Comparison of ENCODE assay signal across 8 mouse cellular contexts in the genomic region with DNA sequence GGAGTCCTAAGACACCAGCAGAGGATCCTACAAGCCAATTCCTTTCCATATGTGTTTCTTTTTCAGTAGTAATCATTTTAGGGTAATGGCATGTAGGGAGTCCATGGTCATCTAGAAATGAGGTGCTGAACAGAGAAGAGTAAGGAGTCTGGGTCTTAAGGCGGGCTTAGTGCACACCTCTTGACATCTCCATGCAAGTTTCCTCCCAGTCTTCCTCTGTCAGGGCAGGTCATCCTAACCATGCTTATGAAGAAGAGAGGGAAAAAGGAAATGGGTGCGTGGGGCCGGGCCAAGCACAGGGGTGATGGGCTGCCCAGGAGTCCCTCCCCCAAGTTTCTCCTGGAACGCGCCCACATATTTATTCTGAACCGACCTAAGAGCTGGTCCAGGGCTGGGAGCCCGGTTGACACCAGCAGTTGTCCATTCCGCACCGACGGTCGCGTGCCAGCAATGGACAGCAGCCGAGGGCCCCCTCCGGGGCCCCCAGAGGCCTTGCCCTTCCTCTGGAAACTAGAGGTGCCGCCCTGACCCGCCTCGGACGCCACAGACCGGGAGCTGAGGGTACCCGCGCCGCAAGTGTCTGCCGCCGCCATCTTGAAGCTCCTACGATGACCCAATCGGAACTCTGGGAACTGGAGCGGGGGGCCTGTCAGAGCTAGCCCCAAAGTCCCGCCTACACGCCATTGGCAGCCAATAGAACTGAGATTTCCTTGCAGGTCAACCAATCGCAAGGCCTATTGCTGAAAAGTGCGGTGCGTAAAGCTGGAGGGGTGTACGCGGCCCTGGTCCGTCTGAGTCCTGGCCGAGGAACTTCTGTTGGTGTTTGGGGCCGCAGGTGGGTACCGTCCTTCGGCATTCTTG. TPM values are rescaled to one million over a fixed set of nuclear protein-coding genes. Genes with fewer than 3 reads are reported as not detected.
DNase-seq lines count a peak whose midpoint lies in the region; ATAC-seq and TF ChIP-seq lines count a peak whose summit lies in the region.

A gene (minus strand): TSS at position 669 of the 861 bp plus-strand sequence.
A gene (plus strand): TSS at position 743 of the 861 bp plus-strand sequence.

- H3K4me3 ChIP-seq in MEL (ENCODE audit: control insufficient read depth in 1 of 2, insufficient read depth in 1 of 2, low read depth in 2 of 2, low read length in 2 of 2), result peak within 1 kb of the TSS; percentile 94 to 95
- peak within 1 kb of the TSS; percentile 79 for H3K4me3 ChIP-seq in cerebellum, adult 2 months (replicated peaks; ENCODE audit: insufficient read depth, low read depth, low read length)
- peak within 1 kb of the TSS; percentile 90 for H3K4me3 ChIP-seq in forebrain, postnatal 0 days (ENCODE audit: low read depth, low read length)
- H3K4me3 ChIP-seq in lung, embryonic 15.5 days, result peak within 1 kb of the TSS; percentile 84

- DNase-seq in MEL (ENCODE audit: low read depth, low spot score), result peak; percentile 97
- DNase-seq in cerebellum, adult 2 months, result peak; percentile 98 to 99
- DNase-seq in forebrain, postnatal 0 days, result peak; percentile 98
- peak; percentile 98 for DNase-seq in heart, postnatal 4 days
- DNase-seq in layer of hippocampus, adult 8-10 months (ENCODE audit: low spot score in 2 of 2), result peak; percentile 96 to 99
- peak; percentile 94 for DNase-seq in ovary, adult 18-20 months (ENCODE audit: low spot score)
- DNase-seq in thymus, postnatal 0 days (ENCODE audit: low spot score), result peak; percentile 98

- H3K27me3 ChIP-seq in MEL (ENCODE audit: control insufficient read depth in 1 of 2, insufficient read depth in 2 of 2, low read length in 2 of 2), result no peaks in the 10 kb centered on the region
- no peaks in the 10 kb centered on the region for H3K27me3 ChIP-seq in cerebellum, adult 2 months (ENCODE audit: control insufficient read depth, insufficient read depth, low read length)
- no peaks in the 10 kb centered on the region for H3K27me3 ChIP-seq in forebrain, postnatal 0 days (ENCODE audit: insufficient read depth, low read length)
- H3K27me3 ChIP-seq in lung, embryonic 15.5 days, result no peaks in the 10 kb centered on the region

- no peak for TF ChIP-seq RAD21 in MEL (IDR thresholded peaks at IDR 0.05; ENCODE audit: low read depth, low read length)

- H3K9ac ChIP-seq in MEL (ENCODE audit: control insufficient read depth, low read depth, low read length, poor library complexity, severe bottlenecking), result peak within 1 kb of the TSS; percentile 88
- peak within 1 kb of the TSS; percentile 87 for H3K9ac ChIP-seq in forebrain, postnatal 0 days
- peak within 1 kb of the TSS; percentile 74 for H3K9ac ChIP-seq in lung, embryonic 15.5 days

- H3K9me3 ChIP-seq in MEL (replicated peaks; ENCODE audit: insufficient read depth, low read length), result no peaks in the 10 kb centered on the region
- no peaks in the 10 kb centered on the region for H3K9me3 ChIP-seq in forebrain, postnatal 0 days (ENCODE audit: low read length)
- H3K9me3 ChIP-seq in lung, embryonic 15.5 days, result no peaks in the 10 kb centered on the region

- 0 out of 4 replicates have a peak, but pooled peaks of 1 of the 2 experiments have one; percentile 13 for TF ChIP-seq EP300 in MEL (IDR thresholded peaks at IDR 0.05; ENCODE audit: low read depth in 1 of 2, low read length in 2 of 2)

- peaks cover 11% of the 10 kb centered on the region for H3K79me2 ChIP-seq in MEL (ENCODE audit: control insufficient read depth, insufficient read depth, low read length, poor library complexity)

- peak within 1 kb of the TSS; percentile 57 for H3K27ac ChIP-seq in MEL (ENCODE audit: control insufficient read depth, low read depth, low read length)
- H3K27ac ChIP-seq in cerebellum, adult 2 months (ENCODE audit: insufficient read depth, low read length), result no peak within 1 kb of the TSS
- peak within 1 kb of the TSS; percentile 75 for H3K27ac ChIP-seq in forebrain, postnatal 0 days (ENCODE audit: low read depth, low read length)
- H3K27ac ChIP-seq in lung, embryonic 15.5 days, result peak within 1 kb of the TSS; percentile 58

- under 1% methylated on average over 39 of the region's 39 CpGs for WGBS in cerebellum, adult 2 months
- WGBS in forebrain, postnatal 0 days, result under 1% methylated on average over 39 of the region's 39 CpGs
- under 1% methylated on average over 39 of the region's 39 CpGs for WGBS in lung, embryonic 15.5 days

- TF ChIP-seq CTCF in MEL (IDR thresholded peaks at IDR 0.05 in 2 of 3, conservative IDR thresholded peaks at IDR 0.05 in 1 of 3; ENCODE audit: control insufficient read depth in 1 of 3, insufficient read depth in 1 of 3, low read depth in 2 of 3, low read length in 3 of 3, poor library complexity in 1 of 3, severe bottlenecking in 1 of 3), result no peak
- TF ChIP-seq CTCF in cerebellum, adult 2 months (IDR thresholded peaks at IDR 0.05; ENCODE audit: borderline replicate concordance, insufficient read depth, low read depth, low read length), result no peak
- TF ChIP-seq CTCF in forebrain, postnatal 0 days (IDR thresholded peaks at IDR 0.05; ENCODE audit: low read depth), result no peak

- peaks cover 2 to 3% of the 10 kb centered on the region in 2 experiments; a peak in 2 of 4 replicates for H3K4me1 ChIP-seq in MEL (ENCODE audit: control insufficient read depth in 1 of 2, insufficient read depth in 2 of 2, low read length in 2 of 2)
- H3K4me1 ChIP-seq in cerebellum, adult 2 months (ENCODE audit: control insufficient read depth, insufficient read depth, low read length), result no peaks in the 10 kb centered on the region
- no peaks in the 10 kb centered on the region for H3K4me1 ChIP-seq in forebrain, postnatal 0 days (ENCODE audit: insufficient read depth)
- peaks cover 4% of the 10 kb centered on the region; the same call in 1 of the 2 replicates for H3K4me1 ChIP-seq in lung, embryonic 15.5 days

- peak; percentile 56 to 80; a peak in 2 of 4 replicates for TF ChIP-seq POLR2A in MEL (IDR thresholded peaks at IDR 0.05; ENCODE audit: control insufficient read depth in 1 of 2, insufficient read depth in 1 of 2, low read depth in 1 of 2, low read length in 2 of 2, poor library complexity in 1 of 2)
- peak; percentile 75; the same call in 1 of the 2 replicates for TF ChIP-seq POLR2A in cerebellum, adult 2 months (IDR thresholded peaks at IDR 0.05; ENCODE audit: borderline replicate concordance, insufficient read depth, low read length)

- peak; percentile 100 for ATAC-seq in forebrain, postnatal 0 days
- ATAC-seq in lung, embryonic 15.5 days (ENCODE audit: borderline replicate concordance, extremely low read depth, low FRiP score, low TSS enrichment), result peak; percentile 99

- peak within 1 kb of the TSS; percentile 75 for H3K4me2 ChIP-seq in forebrain, postnatal 0 days (ENCODE audit: low read depth)
- H3K4me2 ChIP-seq in lung, embryonic 15.5 days, result peak within 1 kb of the TSS; percentile 63

- H3K36me3 ChIP-seq in MEL (ENCODE audit: control insufficient read depth in 1 of 2, insufficient read depth in 2 of 2, low read length in 2 of 2), result peaks cover 0 to 13% of the 10 kb centered on the region in 2 experiments; a peak in 3 of 4 replicates
- no peaks in the 10 kb centered on the region for H3K36me3 ChIP-seq in forebrain, postnatal 0 days (ENCODE audit: insufficient read depth)
- H3K36me3 ChIP-seq in lung, embryonic 15.5 days, result 0 out of 2 replicates have a peak, but pooled peaks cover 3% of the 10 kb centered on the region

TF ChIP-seq in MEL, 35 proteins besides CTCF, POLR2A, EP300 and RAD21 (continues in another document):
- TF ChIP-seq USF1 (IDR thresholded peaks at IDR 0.05; ENCODE audit: low read depth, low read length), result no peak
- TF ChIP-seq ELF1 (IDR thresholded peaks at IDR 0.05; ENCODE audit: low read depth, low read length), result peak; percentile 44; the same call in 1 of the 2 replicates
- no peak for TF ChIP-seq JUND (IDR thresholded peaks at IDR 0.05; ENCODE audit: low read depth, low read length)
- peak; percentile 62; the same call in 1 of the 2 replicates for TF ChIP-seq TBP (IDR thresholded peaks at IDR 0.05; ENCODE audit: low read depth, low read length)
- no peak for TF ChIP-seq ETS1 (IDR thresholded peaks at IDR 0.05; ENCODE audit: low read depth, low read length)
- TF ChIP-seq USF2 (IDR thresholded peaks at IDR 0.05; ENCODE audit: borderline replicate concordance in 1 of 2, insufficient read depth in 1 of 2, low read depth in 1 of 2, low read length in 2 of 2), result no peak
- TF ChIP-seq TCF12 (IDR thresholded peaks at IDR 0.05; ENCODE audit: low read depth, low read length), result peak; percentile 58
- peak; percentile 70 for TF ChIP-seq NELFE (IDR thresholded peaks at IDR 0.05; ENCODE audit: low read depth, low read length)
- TF ChIP-seq TAL1 (IDR thresholded peaks at IDR 0.05; ENCODE audit: low read length), result no peak
- TF ChIP-seq MAFK (IDR thresholded peaks at IDR 0.05; ENCODE audit: borderline replicate concordance, low read depth, low read length), result no peak
- 0 out of 2 replicates have a peak, but pooled peaks have one; percentile 11 for TF ChIP-seq MYC (IDR thresholded peaks at IDR 0.05; ENCODE audit: low read depth, low read length)
- no peak for TF ChIP-seq RCOR1 (IDR thresholded peaks at IDR 0.05; ENCODE audit: low read depth, low read length)

RNA-seq across cellular contexts. Expression of the first gene that starts in this region (rescaled TPM):
- total RNA-seq in MEL (2012; rRNA removed), result 16.0 and 17.8 TPM in 2 replicates
- 10 to 100 TPM in 1 of 2 experiments, not detected in 1; 15.8 TPM for polyA plus RNA-seq in MEL (2012; ENCODE audit: insufficient read depth in 1 of 2, insufficient read length in 2 of 2, low read depth in 1 of 2, low replicate concordance in 2 of 2, missing spikeins in 1 of 2)
- polyA plus RNA-seq in cerebellum, adult 2 months (2012; rRNA removed), result 11.0 and 11.9 TPM in 2 replicates
- total RNA-seq in forebrain, postnatal 0 days (2014; rRNA removed), result 27.4 and 34.0 TPM in 2 replicates
- polyA plus RNA-seq in forebrain, postnatal 0 days (2015; fragmentation: Nextera tagmentation; extraction: Ambion mirVana), result 23.4 and 25.6 TPM in 2 replicates
- total RNA-seq in heart, postnatal 4 days (2021), result 10 to 100 TPM; 18.8 TPM
- total RNA-seq in layer of hippocampus, adult 8-10 months (2022), result 10 to 100 TPM; 16.9 to 28.2 (median 20.9) TPM
- polyA plus RNA-seq in lung, embryonic 15.5 days (2015; fragmentation: Nextera tagmentation; extraction: Ambion mirVana), result 45.3 and 45.8 TPM in 2 replicates
- polyA plus RNA-seq in thymus, postnatal 0 days (2015; fragmentation: Nextera tagmentation; extraction: Ambion mirVana), result 27.2 and 29.0 TPM in 2 replicates

RNA-seq across cellular contexts. Expression of the second gene that starts in this region (rescaled TPM):
- 49.8 and 55.4 TPM in 2 replicates for total RNA-seq in MEL (2012; rRNA removed)
- polyA plus RNA-seq in MEL (2012; ENCODE audit: insufficient read depth in 1 of 2, insufficient read length in 2 of 2, low read depth in 1 of 2, low replicate concordance in 2 of 2, missing spikeins in 1 of 2), result 100 to 1,000 TPM in 1 of 2 experiments, 10 to 100 TPM in 1; 44.7 to 156 TPM
- polyA plus RNA-seq in cerebellum, adult 2 months (2012; rRNA removed), result 37.8 and 40.0 TPM in 2 replicates
- 47.5 and 61.3 TPM in 2 replicates for total RNA-seq in forebrain, postnatal 0 days (2014; rRNA removed)
- 114 and 123 TPM in 2 replicates for polyA plus RNA-seq in forebrain, postnatal 0 days (2015; fragmentation: Nextera tagmentation; extraction: Ambion mirVana)
- 10 to 100 TPM; 61.1 to 66.3 TPM for total RNA-seq in heart, postnatal 4 days (2021)
- total RNA-seq in layer of hippocampus, adult 8-10 months (2022), result 10 to 100 TPM; 22.1 to 37.2 (median 27.0) TPM
- polyA plus RNA-seq in lung, embryonic 15.5 days (2015; fragmentation: Nextera tagmentation; extraction: Ambion mirVana), result 125 and 129 TPM in 2 replicates
- polyA plus RNA-seq in thymus, postnatal 0 days (2015; fragmentation: Nextera tagmentation; extraction: Ambion mirVana), result 154 and 166 TPM in 2 replicates
